In genomic region chr17:87391242-87391641, GRCm38 (mm10) we compare ENCODE assay signal across 9 mouse cellular contexts. TPM values are rescaled to one million over a fixed set of nuclear protein-coding genes. Genes with fewer than 3 reads are reported as not detected.
DNase-seq lines count a peak whose midpoint lies in the region; ATAC-seq and TF ChIP-seq lines count a peak whose summit lies in the region.
"Had no signal": no experiment of that assay in that cellular context is flagged by ENCODE, and none has a peak within 500 bp of the region (broad histone marks: within the 10 kb centered on the region; RNA-seq: fewer than 3 reads in every experiment).

No protein-coding gene starts in this region.

- ATAC-seq in lung, embryonic 14.5 days (ENCODE audit: insufficient read depth), result peak; percentile 64
- ATAC-seq in heart, embryonic 15.5 days (replicated peaks; ENCODE audit: insufficient number of reproducible peaks, insufficient read depth, low FRiP score, low read depth), result peak; percentile 60; the same call in 1 of the 2 replicates
- ATAC-seq in limb, embryonic 15.5 days (ENCODE audit: insufficient number of reproducible peaks, low FRiP score, low TSS enrichment, low read depth), result 0 out of 2 replicates have a peak, but pooled peaks have one; percentile 40

- peak; percentile 45 for DNase-seq in adrenal gland, adult 2 months
- DNase-seq in adrenal gland, adult 8-10 months, result no peak
- peak; percentile 67 for DNase-seq in lung, embryonic 14.5 days
- no peak for DNase-seq in lung, adult 2 months
- no peak for DNase-seq in thymus, postnatal 4 days
- DNase-seq in liver, result no peak

- H3K4me1 ChIP-seq in lung, embryonic 14.5 days (ENCODE audit: insufficient read depth), result no peaks in the 10 kb centered on the region; the same call in 1 of the 2 replicates
- 0 out of 2 replicates have a peak, but pooled peaks cover 4% of the 10 kb centered on the region for H3K4me1 ChIP-seq in lung, adult 2 months (ENCODE audit: control insufficient read depth, insufficient read depth, low read length)
- peaks cover 7% of the 10 kb centered on the region for H3K4me1 ChIP-seq in heart, embryonic 15.5 days (replicated peaks)
- peaks cover 11% of the 10 kb centered on the region for H3K4me1 ChIP-seq in limb, embryonic 15.5 days

- no peaks in the 10 kb centered on the region for H3K27me3 ChIP-seq in lung, embryonic 14.5 days (ENCODE audit: insufficient read depth, low read length)
- H3K27me3 ChIP-seq in heart, embryonic 15.5 days, result no peaks in the 10 kb centered on the region
- no peaks in the 10 kb centered on the region for H3K27me3 ChIP-seq in limb, embryonic 15.5 days

- H3K9ac ChIP-seq in lung, embryonic 14.5 days, result no peak overlapping the region
- no peak overlapping the region for H3K9ac ChIP-seq in heart, embryonic 15.5 days
- no peak overlapping the region for H3K9ac ChIP-seq in limb, embryonic 15.5 days

- WGBS in lung, embryonic 14.5 days, result 51% methylated on average over 7 of the region's 7 CpGs
- 46% methylated on average over 7 of the region's 7 CpGs for whole genome bisulfite sequencing in lung, adult 2 months
- whole genome bisulfite sequencing in heart, embryonic 15.5 days, result 54% methylated on average over 7 of the region's 7 CpGs
- WGBS in limb, embryonic 15.5 days, result 35% methylated on average over 7 of the region's 7 CpGs

- TF ChIP-seq POLR2A in lung, adult 2 months (IDR thresholded peaks at IDR 0.05; ENCODE audit: borderline replicate concordance, extremely low read depth, low read depth, low read length), result no peak

- H3K4me2 ChIP-seq in lung, embryonic 14.5 days, result no peak overlapping the region
- no peak overlapping the region for H3K4me2 ChIP-seq in heart, embryonic 15.5 days
- no peak overlapping the region for H3K4me2 ChIP-seq in limb, embryonic 15.5 days

- H3K4me3 ChIP-seq in lung, embryonic 14.5 days (ENCODE audit: low read depth, low read length), result no peak overlapping the region
- no peak overlapping the region for H3K4me3 ChIP-seq in lung, adult 2 months (replicated peaks; ENCODE audit: extremely low read depth, low read depth, low read length)
- H3K4me3 ChIP-seq in heart, embryonic 15.5 days, result no peak overlapping the region
- H3K4me3 ChIP-seq in limb, embryonic 15.5 days, result no peak overlapping the region

- H3K36me3 ChIP-seq in lung, embryonic 14.5 days (ENCODE audit: insufficient read depth), result no peaks in the 10 kb centered on the region
- H3K36me3 ChIP-seq in heart, embryonic 15.5 days, result no peaks in the 10 kb centered on the region
- H3K36me3 ChIP-seq in limb, embryonic 15.5 days, result no peaks in the 10 kb centered on the region

- H3K9me3 ChIP-seq in lung, embryonic 14.5 days (ENCODE audit: low read depth, low read length), result no peaks in the 10 kb centered on the region
- H3K9me3 ChIP-seq in heart, embryonic 15.5 days (replicated peaks), result no peaks in the 10 kb centered on the region
- no peaks in the 10 kb centered on the region for H3K9me3 ChIP-seq in limb, embryonic 15.5 days

- H3K27ac ChIP-seq in lung, embryonic 14.5 days (ENCODE audit: low read depth), result no peak overlapping the region
- H3K27ac ChIP-seq in heart, embryonic 15.5 days, result peak overlapping the region; percentile 45
- peak overlapping the region; percentile 33; the same call in 1 of the 2 replicates for H3K27ac ChIP-seq in limb, embryonic 15.5 days

- TF ChIP-seq CTCF in lung, embryonic 14.5 days (IDR thresholded peaks at IDR 0.05; ENCODE audit: low read depth), result no peak
- no peak for TF ChIP-seq CTCF in lung, adult 2 months (IDR thresholded peaks at IDR 0.05; ENCODE audit: insufficient read depth, low read length)

RNA-seq across cellular contexts. Expression of gene Stpg4, which starts 36.3 kb away (rescaled TPM):
- total RNA-seq in adrenal gland, adult 2 months (2021), result not detected
- polyA plus RNA-seq in adrenal gland, adult 2 months (2012; rRNA removed), result not detected in 2 replicates
- total RNA-seq in adrenal gland, adult 8-10 months (2022), result not detected
- not detected in 2 replicates for polyA plus RNA-seq in lung, embryonic 14.5 days (2014; fragmentation: Nextera tagmentation; extraction: Ambion mirVana)
- polyA plus RNA-seq in lung, adult 2 months (2012; rRNA removed), result not detected in 2 replicates
- 0.23 TPM in 1 of 2 replicates, not detected in the other for polyA plus RNA-seq in heart, embryonic 15.5 days (2015; fragmentation: Nextera tagmentation; extraction: Ambion mirVana)
- polyA plus RNA-seq in limb, embryonic 15.5 days (2015; fragmentation: Nextera tagmentation; extraction: Ambion mirVana), result not detected in 2 replicates
- polyA plus RNA-seq: intestine, embryonic 14.5 days had no signal

RNA-seq across cellular contexts. Expression of gene Calm2, which starts 55.5 kb away (rescaled TPM):
- 100 to 1,000 TPM; 485 to 563 TPM for total RNA-seq in adrenal gland, adult 2 months (2021)
- polyA plus RNA-seq in adrenal gland, adult 2 months (2012; rRNA removed), result 6.4 and 6.8 TPM in 2 replicates
- 100 to 1,000 TPM; 507 to 545 (median 540) TPM for total RNA-seq in adrenal gland, adult 8-10 months (2022)
- 944 and 965 TPM in 2 replicates for polyA plus RNA-seq in lung, embryonic 14.5 days (2014; fragmentation: Nextera tagmentation; extraction: Ambion mirVana)
- 38.8 and 85.2 TPM in 2 replicates for polyA plus RNA-seq in lung, adult 2 months (2012; rRNA removed)
- 543 and 549 TPM in 2 replicates for polyA plus RNA-seq in heart, embryonic 15.5 days (2015; fragmentation: Nextera tagmentation; extraction: Ambion mirVana)
- 938 and 964 TPM in 2 replicates for polyA plus RNA-seq in limb, embryonic 15.5 days (2015; fragmentation: Nextera tagmentation; extraction: Ambion mirVana)

Comparison
In these comparisons a context has a peak if more than half of its experiments do, and no peak if none do; other contexts are left out.
1. DNase-seq: peak in adrenal gland, adult 2 months (single experiment) and lung, embryonic 14.5 days (single experiment); none in adrenal gland, adult 8-10 months (single experiment), lung, adult 2 months (single experiment), thymus, postnatal 4 days (single experiment) and liver (single experiment).
2. Peak in every context shown above with its lines, with median percentiles within 50 percentile points of each other: ATAC-seq.